Mouse (Mus musculus) hindbrain, embryonic 10.5 days (tissue): ENCODE measurements around the gene Por. TPM values are rescaled to one million over a fixed set of nuclear protein-coding genes. Genes with fewer than 3 reads are reported as not detected.
A peak's percentile ranks its signal among the peaks of the same experiment; 100 is the strongest.

ENCODE experiments used
- DNase-seq: peaks from one replicate; pipeline ENCODE4 v3.0.0-alpha.2; 2017; ENCODE audit warnings: low spot score
- H3K27ac ChIP-seq: fragments of 300-500 bp; sonication (generic); 2 replicates; pipeline ENCODE4 v1.5.1; 2016; ENCODE audit warnings: mild to moderate bottlenecking, moderate library complexity
- H3K27me3 ChIP-seq: fragments of 300-500 bp; sonication (generic); 2 replicates; pipeline ENCODE4 v1.6.1; 2016; ENCODE audit warnings: mild to moderate bottlenecking; ENCODE audit not compliant: poor library complexity, insufficient read depth, severe bottlenecking
- H3K36me3 ChIP-seq: fragments of 300-500 bp; sonication (generic); 2 replicates; pipeline ENCODE4 v1.6.1; 2016; ENCODE audit warnings: mild to moderate bottlenecking, moderate library complexity
- H3K4me1 ChIP-seq: fragments of 300-500 bp; sonication (generic); replicated peaks from 2 replicates; pipeline ENCODE4 v1.6.1; 2016; ENCODE audit warnings: mild to moderate bottlenecking
- H3K4me3 ChIP-seq: fragments of 300-500 bp; sonication (generic); 2 replicates; pipeline ENCODE4 v1.5.1; 2016; ENCODE audit warnings: mild to moderate bottlenecking, moderate library complexity
- H3K9me3 ChIP-seq: fragments of 300-500 bp; sonication (generic); 2 replicates; pipeline ENCODE4 v1.6.1; 2016; ENCODE audit warnings: mild to moderate bottlenecking, moderate library complexity
- WGBS: fragments of 180-500 bp; shearing (Covaris S2); methylation state at CpG from one replicate; pipeline ENCODE4 v1.1.7; 2016; 5-methylcytosine and 5-hydroxymethylcytosine counted together
- polyA plus RNA-seq: library from polyadenylated mRNA; unstranded; fragments of >200 nt; fragmentation: Nextera tagmentation; extraction: Ambion mirVana; gene quantifications from 2 replicates; pipeline ENCODE4 v1.2.1, GENCODE M21; 2016

Gene Por
- polyA plus RNA-seq, result 105 and 106 TPM in 2 replicates

GRCm38 (mm10) chr5:135669741-135670275 lies at the start of gene Por:
Gene Por, plus strand, starts transcription at chr5:135670033.
- H3K27ac ChIP-seq, result peak within 1 kb of the TSS; percentile 57; the same call in 1 of the 2 replicates
- H3K27me3 ChIP-seq, result no peaks in the 10 kb centered on the region
- no peaks in the 10 kb centered on the region for H3K36me3 ChIP-seq
- 24% methylated on average over 9 of the region's 9 CpGs for WGBS
- peaks cover 6% of the 10 kb centered on the region; the same call in 1 of the 2 replicates for H3K9me3 ChIP-seq
- DNase-seq, result no peak
- H3K4me1 ChIP-seq, result peaks cover 41% of the 10 kb centered on the region
- no peak within 1 kb of the TSS for H3K4me3 ChIP-seq

- H3K36me3 ChIP-seq, result no peaks in the 10 kb centered on the region
- H3K27me3 ChIP-seq, result no peaks in the 10 kb centered on the region
- H3K9me3 ChIP-seq, result no peaks in the 10 kb centered on the region
- WGBS, result 88% methylated on average over 9 of the region's 9 CpGs
- H3K27ac ChIP-seq, result no peak overlapping the region
- H3K4me3 ChIP-seq, result no peak overlapping the region
- H3K4me1 ChIP-seq, result no peaks in the 10 kb centered on the region
- DNase-seq, result no peak
These were observed 49.3 kb upstream of the Por start for GRCm38 (mm10) chr5:135620526-135620925.

- Histone ChIP-seq H3K27ac (no peak overlapping the region), H3K4me1 (no peaks in the 10 kb centered on the region), H3K36me3 (no peaks in the 10 kb centered on the region), H3K9me3 (no peaks in the 10 kb centered on the region), H3K4me3 (no peak overlapping the region), H3K27me3 (no peaks in the 10 kb centered on the region)
- WGBS, result 89% methylated on average over 10 of the region's 10 CpGs
- DNase-seq, result no peak
These were observed 48.1 kb upstream of the Por start for GRCm38 (mm10) chr5:135621725-135622124.

- Histone ChIP-seq H3K4me3 (no peak overlapping the region), H3K9me3 (no peaks in the 10 kb centered on the region), H3K36me3 (no peaks in the 10 kb centered on the region), H3K4me1 (no peaks in the 10 kb centered on the region), H3K27me3 (no peaks in the 10 kb centered on the region), H3K27ac (no peak overlapping the region)
- DNase-seq, result no peak
- WGBS, result 82% methylated on average over 18 of the region's 18 CpGs
These were observed 46.7 kb upstream of the Por start for GRCm38 (mm10) chr5:135623006-135623563.

- H3K27ac ChIP-seq, result no peak overlapping the region
These were observed 40.9 kb upstream of the Por start for GRCm38 (mm10) chr5:135628916-135629315.

GRCm38 (mm10) chr5:135629401-135629800 lies 40.4 kb upstream of the Por start:
- Histone ChIP-seq H3K4me3 (no peak overlapping the region), H3K27me3 (no peaks in the 10 kb centered on the region), H3K27ac (no peak overlapping the region), H3K4me1 (peaks cover 20% of the 10 kb centered on the region), H3K9me3 (no peaks in the 10 kb centered on the region), H3K36me3 (no peaks in the 10 kb centered on the region)
- no peak for DNase-seq
- 83% methylated on average over 3 of the region's 3 CpGs for WGBS

More at GRCm38 (mm10) chr5:135628916-135629315, 40.9 kb upstream of the Por start:
- DNase-seq, result no peak
- 49% methylated on average over 10 of the region's 10 CpGs for WGBS
- Histone ChIP-seq H3K36me3 (no peaks in the 10 kb centered on the region), H3K27me3 (no peaks in the 10 kb centered on the region), H3K4me3 (no peak overlapping the region), H3K4me1 (peaks cover 17% of the 10 kb centered on the region), H3K9me3 (no peaks in the 10 kb centered on the region)

- peak; percentile 34 for DNase-seq
- Histone ChIP-seq H3K27me3 (no peaks in the 10 kb centered on the region), H3K36me3 (peaks cover 7% of the 10 kb centered on the region), H3K9me3 (no peaks in the 10 kb centered on the region), H3K4me3 (no peak overlapping the region), H3K27ac (no peak overlapping the region), H3K4me1 (peaks cover 20% of the 10 kb centered on the region)
- WGBS, result 40% methylated on average over 3 of the region's 3 CpGs
These were observed 39.2 kb upstream of the Por start for GRCm38 (mm10) chr5:135630598-135630997.

GRCm38 (mm10) chr5:135632117-135632796 lies 37.6 kb upstream of the Por start, which contains the start of gene Rhbdd2:
Gene Rhbdd2, plus strand, starts transcription at chr5:135632618.
- WGBS, result 12% methylated on average over 30 of the region's 30 CpGs
- Histone ChIP-seq H3K4me3 (peak within 1 kb of the TSS; percentile 93), H3K9me3 (no peaks in the 10 kb centered on the region), H3K36me3 (peaks cover 24% of the 10 kb centered on the region), H3K27ac (peak within 1 kb of the TSS; percentile 98), H3K4me1 (peaks cover 20% of the 10 kb centered on the region), H3K27me3 (no peaks in the 10 kb centered on the region)
- DNase-seq, result peak; percentile 98

- Histone ChIP-seq H3K9me3 (no peaks in the 10 kb centered on the region), H3K4me1 (peaks cover 20% of the 10 kb centered on the region), H3K4me3 (peak overlapping the region; percentile 93), H3K36me3 (peaks cover 29% of the 10 kb centered on the region), H3K27me3 (no peaks in the 10 kb centered on the region), H3K27ac (peak overlapping the region; percentile 98)
- under 1% methylated on average over 21 of the region's 21 CpGs for WGBS
- no peak for DNase-seq
These were observed 37.1 kb upstream of the Por start for GRCm38 (mm10) chr5:135632797-135633144.

- H3K4me1 ChIP-seq, result peaks cover 4% of the 10 kb centered on the region; the same call in 1 of the 2 replicates
- no peaks in the 10 kb centered on the region for H3K27me3 ChIP-seq
- no peak overlapping the region for H3K27ac ChIP-seq
- H3K4me3 ChIP-seq, result no peak overlapping the region
- no peaks in the 10 kb centered on the region for H3K9me3 ChIP-seq
- DNase-seq, result no peak
- 88% methylated on average over 7 of the region's 7 CpGs for WGBS
- H3K36me3 ChIP-seq, result peaks cover 85% of the 10 kb centered on the region
These were observed 29.9 kb upstream of the Por start for GRCm38 (mm10) chr5:135639760-135640458.

- no peaks in the 10 kb centered on the region for H3K27me3 ChIP-seq
- H3K27ac ChIP-seq, result no peak overlapping the region
- H3K9me3 ChIP-seq, result no peaks in the 10 kb centered on the region
- no peak overlapping the region for H3K4me3 ChIP-seq
- no peak for DNase-seq
- 93% methylated on average over 6 of the region's 6 CpGs for WGBS
- H3K4me1 ChIP-seq, result peaks cover 4% of the 10 kb centered on the region; the same call in 1 of the 2 replicates
- peaks cover 80% of the 10 kb centered on the region for H3K36me3 ChIP-seq
These were observed 29.4 kb upstream of the Por start for GRCm38 (mm10) chr5:135640459-135640789.

GRCm38 (mm10) chr5:135641028-135641427 lies 28.8 kb upstream of the Por start:
- Histone ChIP-seq H3K4me3 (no peak overlapping the region), H3K36me3 (peaks cover 74% of the 10 kb centered on the region), H3K27me3 (no peaks in the 10 kb centered on the region), H3K4me1 (peaks cover 4% of the 10 kb centered on the region; the same call in 1 of the 2 replicates), H3K9me3 (no peaks in the 10 kb centered on the region), H3K27ac (no peak overlapping the region)
- no peak for DNase-seq
- 92% methylated on average over 1 of the region's 1 CpGs for WGBS
